Mouse (Mus musculus) urinary bladder, adult 2 months (tissue): ENCODE measurements around the gene Bex6. TPM values are rescaled to one million over a fixed set of nuclear protein-coding genes. Genes with fewer than 3 reads are reported as not detected.

Experiments
- DNase-seq: peaks from one replicate; pipeline ENCODE4 v3.0.0; 2022; ENCODE audit warnings: low spot score
- polyA plus RNA-seq: library from polyadenylated mRNA; depleted of rRNA; stranded (reverse); fragments of >200 nt; gene quantifications from 2 replicates; pipeline ENCODE4 v1.2.3, GENCODE M21; 2012; rRNA removed

Bex6 gene
- polyA plus RNA-seq, result 0.14 and 0.24 TPM in 2 replicates

GRCm38 (mm10) chr16:32179333-32179901 lies at the start of gene Bex6:
Gene Bex6, plus strand, starts transcription at chr16:32179823.
- no peak for DNase-seq

- no peak for DNase-seq
These were observed 49.3 kb upstream of the Bex6 start for GRCm38 (mm10) chr16:32130190-32130826.

- DNase-seq, result no peak
These were observed 46.5 kb upstream of the Bex6 start for GRCm38 (mm10) chr16:32133148-32133547.

GRCm38 (mm10) chr16:32135842-32136357 lies 43.7 kb upstream of the Bex6 start:
- no peak for DNase-seq

GRCm38 (mm10) chr16:32138954-32139353 lies 40.7 kb upstream of the Bex6 start:
- no peak for DNase-seq

GRCm38 (mm10) chr16:32143766-32144165 lies 35.9 kb upstream of the Bex6 start:
- DNase-seq, result no peak

- no peak for DNase-seq
These were observed 35.0 kb upstream of the Bex6 start for GRCm38 (mm10) chr16:32144592-32144991.

GRCm38 (mm10) chr16:32147589-32148207 lies 31.9 kb upstream of the Bex6 start:
- DNase-seq, result no peak

GRCm38 (mm10) chr16:32153976-32154375 lies 25.6 kb upstream of the Bex6 start:
- DNase-seq, result no peak

GRCm38 (mm10) chr16:32154437-32154836 lies 25.2 kb upstream of the Bex6 start:
- DNase-seq, result no peak

- no peak for DNase-seq
These were observed 22.9 kb upstream of the Bex6 start for GRCm38 (mm10) chr16:32156719-32157118.

GRCm38 (mm10) chr16:32157369-32157768 lies 22.3 kb upstream of the Bex6 start:
- no peak for DNase-seq

- no peak for DNase-seq
These were observed 20.7 kb upstream of the Bex6 start for GRCm38 (mm10) chr16:32158966-32159365.

GRCm38 (mm10) chr16:32160742-32161323 lies 18.8 kb upstream of the Bex6 start:
- no peak for DNase-seq

- no peak for DNase-seq
These were observed 16.2 kb upstream of the Bex6 start for GRCm38 (mm10) chr16:32163392-32163791.

- DNase-seq, result no peak
These were observed 15.7 kb upstream of the Bex6 start for GRCm38 (mm10) chr16:32163891-32164290.

- DNase-seq, result no peak
These were observed 15.1 kb upstream of the Bex6 start for GRCm38 (mm10) chr16:32164396-32165027.

- DNase-seq, result no peak
These were observed 14.3 kb upstream of the Bex6 start, which contains the start of gene Nrros for GRCm38 (mm10) chr16:32165281-32165821. Gene Nrros, minus strand, starts transcription at chr16:32165594.

GRCm38 (mm10) chr16:32167819-32168545 lies 11.6 kb upstream of the Bex6 start:
- DNase-seq, result no peak

- no peak for DNase-seq
These were observed 8.4 kb upstream of the Bex6 start for GRCm38 (mm10) chr16:32171031-32171731.
